Comparison of ENCODE assay signal across 11 mouse cellular contexts in the genomic region with DNA sequence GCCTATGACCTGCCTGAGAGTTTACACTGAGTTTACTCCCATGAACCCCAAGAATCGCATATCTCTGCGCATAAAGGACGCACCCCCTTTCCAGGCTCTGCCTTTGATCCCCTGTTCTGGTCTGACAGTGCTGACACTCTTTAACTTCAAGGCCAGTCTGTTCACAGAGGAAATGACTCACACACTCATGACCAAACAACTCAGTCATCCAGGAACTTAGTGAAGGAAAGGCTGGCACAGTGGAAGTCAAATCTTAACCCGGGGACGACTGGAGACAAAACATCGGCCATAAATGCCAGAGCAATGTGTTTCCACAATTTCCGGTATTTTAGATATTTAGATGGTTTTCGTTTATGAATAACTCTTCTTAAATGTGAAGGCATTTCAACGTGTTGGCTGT. TPM values are rescaled to one million over a fixed set of nuclear protein-coding genes. Genes with fewer than 3 reads are reported as not detected.
DNase-seq lines count a peak whose midpoint lies in the region; ATAC-seq and TF ChIP-seq lines count a peak whose summit lies in the region.
"Had no signal": no experiment of that assay in that cellular context is flagged by ENCODE, and none has a peak within 500 bp of the region (broad histone marks: within the 10 kb centered on the region; RNA-seq: fewer than 3 reads in every experiment).

No protein-coding gene starts in this region.

- no peak for TF ChIP-seq CTCF in heart, adult 2 months (IDR thresholded peaks at IDR 0.05)

- H3K27ac ChIP-seq in heart, adult 2 months, result peak overlapping the region; percentile 58
- peak overlapping the region; percentile 85 for H3K27ac ChIP-seq in heart, embryonic 10.5 days
- H3K27ac ChIP-seq in forebrain, embryonic 11.5 days (ENCODE audit: low read depth, low read length), result no peak overlapping the region
- H3K27ac ChIP-seq in midbrain, embryonic 13.5 days, result no peak overlapping the region
- H3K27ac ChIP-seq: liver, embryonic 14.5 days had no signal

- peaks cover 10% of the 10 kb centered on the region for H3K36me3 ChIP-seq in heart, adult 2 months (ENCODE audit: control insufficient read depth, insufficient read depth, low read length)
- peaks cover 37% of the 10 kb centered on the region for H3K36me3 ChIP-seq in heart, embryonic 10.5 days
- no peaks in the 10 kb centered on the region for H3K36me3 ChIP-seq in forebrain, embryonic 11.5 days (ENCODE audit: control insufficient read depth, insufficient read depth, low read length)
- H3K36me3 ChIP-seq in midbrain, embryonic 13.5 days, result no peaks in the 10 kb centered on the region

- peaks cover 6% of the 10 kb centered on the region; the same call in 1 of the 2 replicates for H3K79me2 ChIP-seq in heart, adult 2 months (replicated peaks; ENCODE audit: control insufficient read depth, insufficient read depth, low read length)

- no peaks in the 10 kb centered on the region for H3K9me3 ChIP-seq in heart, embryonic 10.5 days
- no peaks in the 10 kb centered on the region for H3K9me3 ChIP-seq in forebrain, embryonic 11.5 days (ENCODE audit: control insufficient read depth, low read length)
- peaks cover 8% of the 10 kb centered on the region; the same call in 1 of the 2 replicates for H3K9me3 ChIP-seq in midbrain, embryonic 13.5 days

- 0 out of 2 replicates have a peak, but pooled peaks have one; percentile 23 for TF ChIP-seq POLR2A in heart, adult 2 months (IDR thresholded peaks at IDR 0.05; ENCODE audit: insufficient read depth, low read depth, low read length)

- intact Hi-C loops in heart, adult 2 months (cut with DNase I), result no loop called here
- intact Hi-C loops in heart, postnatal 14 days (cut with DNase I), result no loop called here

- no peaks in the 10 kb centered on the region for H3K27me3 ChIP-seq in heart, adult 2 months (ENCODE audit: control insufficient read depth, insufficient read depth, low read length)
- H3K27me3 ChIP-seq in heart, embryonic 10.5 days (ENCODE audit: insufficient read depth, poor library complexity, severe bottlenecking), result no peaks in the 10 kb centered on the region
- H3K27me3 ChIP-seq in forebrain, embryonic 11.5 days (ENCODE audit: control insufficient read depth, insufficient read depth, low read length), result no peaks in the 10 kb centered on the region
- H3K27me3 ChIP-seq in midbrain, embryonic 13.5 days, result no peaks in the 10 kb centered on the region

- no peak overlapping the region for H3K4me2 ChIP-seq in forebrain, embryonic 11.5 days (ENCODE audit: low read depth, low read length, severe bottlenecking)
- no peak overlapping the region for H3K4me2 ChIP-seq in midbrain, embryonic 13.5 days (replicated peaks)

- no peak overlapping the region for H3K4me3 ChIP-seq in heart, adult 2 months
- H3K4me3 ChIP-seq in heart, embryonic 10.5 days, result no peak overlapping the region
- no peak overlapping the region for H3K4me3 ChIP-seq in forebrain, embryonic 11.5 days (ENCODE audit: low read depth, low read length)
- no peak overlapping the region for H3K4me3 ChIP-seq in midbrain, embryonic 13.5 days (replicated peaks)

- no peak for ATAC-seq in forebrain, embryonic 11.5 days (replicated peaks; ENCODE audit: low FRiP score)
- no peak for ATAC-seq in midbrain, embryonic 13.5 days
- ATAC-seq: inflammation-experienced regulatory T-cells, adult 6 months had no signal

- DNase-seq in heart, adult 2 months, result no peak
- DNase-seq in heart, postnatal 14 days, result no peak
- peak; percentile 96 for DNase-seq in Muller cell, postnatal 12 days (ENCODE audit: inconsistent ontology term)
- no peak for DNase-seq in heart, embryonic 10.5 days (ENCODE audit: low spot score)
- peak; percentile 68 for DNase-seq in lung, postnatal 25 days (ENCODE audit: low spot score)
- no peak for DNase-seq in forebrain, embryonic 11.5 days (ENCODE audit: low spot score)
- DNase-seq in ovary, postnatal 36 days (ENCODE audit: low spot score), result no peak

- 13% methylated on average over 9 of the region's 9 CpGs for WGBS in heart, adult 2 months
- 63% methylated on average over 9 of the region's 9 CpGs for WGBS in heart, embryonic 10.5 days
- 91% methylated on average over 9 of the region's 9 CpGs for WGBS in forebrain, embryonic 11.5 days
- WGBS in midbrain, embryonic 13.5 days, result 90% methylated on average over 9 of the region's 9 CpGs

- peaks cover 18% of the 10 kb centered on the region for H3K4me1 ChIP-seq in heart, adult 2 months (ENCODE audit: control insufficient read depth, insufficient read depth, low read length)
- peaks cover 42% of the 10 kb centered on the region for H3K4me1 ChIP-seq in heart, embryonic 10.5 days
- H3K4me1 ChIP-seq in forebrain, embryonic 11.5 days (replicated peaks; ENCODE audit: control insufficient read depth, insufficient read depth, low read length), result no peaks in the 10 kb centered on the region
- no peaks in the 10 kb centered on the region for H3K4me1 ChIP-seq in midbrain, embryonic 13.5 days (replicated peaks)

- no peak overlapping the region for H3K9ac ChIP-seq in heart, adult 2 months (ENCODE audit: low read depth, low read length)
- no peak overlapping the region for H3K9ac ChIP-seq in forebrain, embryonic 11.5 days (ENCODE audit: low read length)
- no peak overlapping the region for H3K9ac ChIP-seq in midbrain, embryonic 13.5 days (replicated peaks)
- H3K9ac ChIP-seq: liver, embryonic 14.5 days had no signal

- peak; percentile 67; the same call in 1 of the 2 replicates for TF ChIP-seq EP300 in heart, adult 2 months (IDR thresholded peaks at IDR 0.05; ENCODE audit: insufficient read depth, low read depth, low read length)

RNA-seq across cellular contexts. Expression of gene Lrrfip1, which starts 25.4 kb away (rescaled TPM):
- 10 to 100 TPM; 63.5 to 75.5 TPM for total RNA-seq in heart, adult 2 months (2021)
- 32.9 and 44.2 TPM in 2 replicates for polyA plus RNA-seq in heart, adult 2 months (2012; rRNA removed)
- total RNA-seq in heart, postnatal 14 days (2021), result 100 to 1,000 TPM; 101 to 109 TPM
- polyA plus RNA-seq in heart, embryonic 10.5 days (2016; fragmentation: Nextera tagmentation; extraction: Ambion mirVana), result 91.6 and 129 TPM in 2 replicates
- 21.4 and 22.1 TPM in 2 replicates for polyA plus RNA-seq in forebrain, embryonic 11.5 days (2014; fragmentation: Nextera tagmentation; extraction: Ambion mirVana)
- polyA plus RNA-seq in midbrain, embryonic 13.5 days (2015; fragmentation: Nextera tagmentation; extraction: Ambion mirVana), result 23.0 and 23.6 TPM in 2 replicates

RNA-seq across cellular contexts. Expression of gene Rab17, which starts 54.5 kb away (rescaled TPM):
- total RNA-seq in heart, adult 2 months (2021), result 1 to 10 TPM; 1.7 to 2.6 TPM
- polyA plus RNA-seq in heart, adult 2 months (2012; rRNA removed), result 1.4 and 2.3 TPM in 2 replicates
- total RNA-seq in heart, postnatal 14 days (2021), result 1 to 10 TPM; 2.5 to 3.1 TPM
- polyA plus RNA-seq in heart, embryonic 10.5 days (2016; fragmentation: Nextera tagmentation; extraction: Ambion mirVana), result 0.71 and 0.94 TPM in 2 replicates
- polyA plus RNA-seq in forebrain, embryonic 11.5 days (2014; fragmentation: Nextera tagmentation; extraction: Ambion mirVana), result not detected in 2 replicates
- polyA plus RNA-seq in midbrain, embryonic 13.5 days (2015; fragmentation: Nextera tagmentation; extraction: Ambion mirVana), result 0.23 TPM in 1 of 2 replicates, not detected in the other
- total RNA-seq: neutrophil, adult 5-6 weeks had no signal
- polyA plus RNA-seq: inflammation-experienced regulatory T-cells, adult 6 months had no signal

Comparison
In these comparisons a context has a peak if more than half of its experiments do, and no peak if none do; other contexts are left out.
1. DNase-seq: peak in Muller cell, postnatal 12 days (single experiment) and lung, postnatal 25 days (single experiment); none in heart, adult 2 months (0 of 2), heart, postnatal 14 days (0 of 2), heart, embryonic 10.5 days (single experiment), forebrain, embryonic 11.5 days (single experiment) and ovary, postnatal 36 days (single experiment).
2. H3K27ac ChIP-seq: peak in heart, adult 2 months (single experiment) and heart, embryonic 10.5 days (single experiment); none in forebrain, embryonic 11.5 days (single experiment) and midbrain, embryonic 13.5 days (single experiment).